Mouse (Mus musculus): ENCODE measurements around the gene Wnt10a. TPM values are rescaled to one million over a fixed set of nuclear protein-coding genes. Genes with fewer than 3 reads are reported as not detected.

The Wnt10a gene
- polyA plus RNA-seq, 1 experiment from 2014 or later: 0.91 TPM

DNA sequence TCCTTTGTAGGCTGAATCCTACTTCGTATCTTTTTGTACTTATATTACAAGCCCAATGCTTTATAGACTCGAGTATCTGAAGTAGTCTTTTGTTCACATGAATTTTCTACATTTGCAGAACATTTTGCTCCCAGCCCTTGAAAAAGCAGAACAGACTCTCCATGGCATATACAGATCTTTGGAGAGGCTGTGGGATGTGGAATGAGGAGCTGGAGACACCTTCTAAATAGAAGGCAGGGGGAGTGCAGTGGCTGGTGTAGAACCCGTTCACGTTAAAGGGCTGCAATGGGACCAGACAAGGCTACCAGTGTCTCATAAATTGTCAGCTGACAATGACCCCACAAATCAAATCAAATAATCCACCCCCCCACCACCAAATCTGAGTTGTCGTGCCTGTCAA lies 57.6 kb downstream of the Wnt10a start:
- ATAC-seq (ENCODE audit: low FRiP score, low TSS enrichment): no peak
- H3K9me3 ChIP-seq (ENCODE audit: control insufficient read depth, low read length): no peaks in the 10 kb centered on the region
- no peak overlapping the region for H3K27ac ChIP-seq (ENCODE audit: low read depth, low read length)
- WGBS: 46% methylated on average over 5 of the region's 5 CpGs
- H3K9ac ChIP-seq (ENCODE audit: low read depth, low read length): no peak overlapping the region
- H3K36me3 ChIP-seq (ENCODE audit: control insufficient read depth, insufficient read depth, low read length): no peaks in the 10 kb centered on the region
- H3K27me3 ChIP-seq (ENCODE audit: control insufficient read depth, insufficient read depth, low read length): peaks cover 42% of the 10 kb centered on the region
- no peak overlapping the region for H3K4me3 ChIP-seq (ENCODE audit: low read length)
- H3K4me1 ChIP-seq (ENCODE audit: control insufficient read depth, insufficient read depth, low read length): no peaks in the 10 kb centered on the region
- no peak overlapping the region for H3K4me2 ChIP-seq (replicated peaks; ENCODE audit: low read depth, low read length)

DNA sequence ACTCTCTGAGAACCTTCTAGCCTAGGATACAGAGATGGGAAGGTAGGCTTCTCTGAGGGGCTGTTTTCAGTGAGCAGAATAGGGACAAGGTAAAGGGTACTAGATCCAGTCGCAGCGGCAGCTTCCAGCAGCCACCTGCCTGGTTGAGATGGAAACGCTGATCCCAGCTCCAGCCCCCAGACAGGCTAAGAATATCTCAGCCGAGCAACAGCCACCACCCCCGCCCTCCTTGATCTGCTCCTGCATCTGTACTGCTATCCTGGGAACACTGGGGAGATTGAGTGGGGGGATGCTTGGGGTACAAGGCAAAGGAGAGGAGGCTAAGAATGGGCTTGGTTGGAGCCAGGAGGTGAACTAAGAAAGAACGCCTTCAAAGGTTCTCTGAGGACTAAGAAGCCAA lies 58.9 kb downstream of the Wnt10a start:
- ATAC-seq (ENCODE audit: low FRiP score, low TSS enrichment): no peak

DNA sequence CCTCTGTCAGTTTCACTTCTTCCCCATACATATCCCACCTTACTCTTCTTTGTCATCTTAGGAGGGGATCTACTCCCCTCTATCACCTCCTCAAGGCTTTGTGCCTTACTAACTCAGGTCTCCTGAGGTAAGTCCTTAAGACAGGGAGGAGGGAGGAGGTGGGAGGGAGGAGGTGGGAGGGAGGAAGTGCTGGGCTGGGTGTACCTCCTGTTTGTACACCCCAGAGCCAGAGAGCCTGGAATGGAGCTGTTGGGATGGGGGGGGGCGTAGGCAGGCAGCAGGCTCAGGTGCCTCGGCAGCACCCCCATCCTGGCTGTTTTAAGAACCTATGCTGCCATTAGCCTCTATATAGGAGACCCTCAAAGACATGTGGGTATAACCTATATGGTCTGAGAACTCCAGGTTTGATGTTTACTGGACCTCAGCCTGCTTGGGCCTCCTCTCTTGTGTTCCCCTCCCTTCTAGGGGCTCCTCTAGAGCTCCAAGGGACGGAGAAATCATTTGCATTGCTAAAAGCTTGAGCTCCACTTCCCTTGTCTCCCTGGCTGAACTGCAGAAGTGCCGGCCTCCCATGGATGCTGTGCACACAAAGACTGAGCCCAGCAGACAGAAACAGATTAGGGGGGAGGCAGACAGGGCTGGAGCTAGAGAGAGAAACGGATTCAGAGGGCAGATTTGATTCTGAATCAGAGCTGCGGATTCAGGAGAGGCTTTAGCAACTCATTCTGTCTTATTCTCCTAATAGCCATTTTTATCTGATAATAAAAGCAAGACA lies 59.9 kb downstream of the Wnt10a start:
- H3K4me1 ChIP-seq (ENCODE audit: control insufficient read depth, insufficient read depth, low read length): peaks cover 9% of the 10 kb centered on the region
- H3K9ac ChIP-seq (ENCODE audit: low read depth, low read length): no peak overlapping the region
- no peak for ATAC-seq (ENCODE audit: low FRiP score, low TSS enrichment)
- H3K4me2 ChIP-seq (replicated peaks; ENCODE audit: low read depth, low read length): no peak overlapping the region
- H3K9me3 ChIP-seq (ENCODE audit: control insufficient read depth, low read length): no peaks in the 10 kb centered on the region
- H3K36me3 ChIP-seq (ENCODE audit: control insufficient read depth, insufficient read depth, low read length): no peaks in the 10 kb centered on the region
- no peak overlapping the region for H3K4me3 ChIP-seq (ENCODE audit: low read length)
- H3K27me3 ChIP-seq (ENCODE audit: control insufficient read depth, insufficient read depth, low read length): peaks cover 62% of the 10 kb centered on the region
- WGBS: 24% methylated on average over 6 of the region's 6 CpGs
- H3K27ac ChIP-seq (ENCODE audit: low read depth, low read length): no peak overlapping the region

More for the DNA sequence above, 58.9 kb downstream of the Wnt10a start:
- Histone ChIP-seq H3K9ac (ENCODE audit: low read depth, low read length) (no peak overlapping the region), H3K9me3 (ENCODE audit: control insufficient read depth, low read length) (no peaks in the 10 kb centered on the region), H3K4me2 (replicated peaks; ENCODE audit: low read depth, low read length) (no peak overlapping the region), H3K4me1 (ENCODE audit: control insufficient read depth, insufficient read depth, low read length) (no peaks in the 10 kb centered on the region; the same call in 1 of the 2 replicates), H3K36me3 (ENCODE audit: control insufficient read depth, insufficient read depth, low read length) (no peaks in the 10 kb centered on the region), H3K27me3 (ENCODE audit: control insufficient read depth, insufficient read depth, low read length) (peaks cover 53% of the 10 kb centered on the region), H3K27ac (ENCODE audit: low read depth, low read length) (no peak overlapping the region), H3K4me3 (ENCODE audit: low read length) (no peak overlapping the region)
- 36% methylated on average over 6 of the region's 6 CpGs for WGBS

Other genes starting within 250 kb of the Wnt10a start
- gene Plcd4, start 248.6 kb upstream of the Wnt10a start, polyA plus RNA-seq (2014; fragmentation: Nextera tagmentation; extraction: Ambion mirVana): 1.0 and 1.2 TPM in 2 replicates
- gene Usp37, start 247.2 kb upstream of the Wnt10a start, polyA plus RNA-seq (2014; fragmentation: Nextera tagmentation; extraction: Ambion mirVana): 31.9 and 43.9 TPM in 2 replicates
- 5.8 and 10.5 TPM in 2 replicates for gene Zfp142, start 203.3 kb upstream of the Wnt10a start, polyA plus RNA-seq (2014; fragmentation: Nextera tagmentation; extraction: Ambion mirVana)
- 14.4 and 18.9 TPM in 2 replicates for gene Bcs1l, start 203.2 kb upstream of the Wnt10a start, polyA plus RNA-seq (2014; fragmentation: Nextera tagmentation; extraction: Ambion mirVana)
- 8.1 and 28.3 TPM in 2 replicates for gene Rnf25, start 190.1 kb upstream of the Wnt10a start, polyA plus RNA-seq (2014; fragmentation: Nextera tagmentation; extraction: Ambion mirVana)
- 6.2 and 7.5 TPM in 2 replicates for gene Stk36, start 190.1 kb upstream of the Wnt10a start, polyA plus RNA-seq (2014; fragmentation: Nextera tagmentation; extraction: Ambion mirVana)
- gene Ttll4, start 129.8 kb upstream of the Wnt10a start, polyA plus RNA-seq (2014; fragmentation: Nextera tagmentation; extraction: Ambion mirVana): 13.4 and 26.1 TPM in 2 replicates
- 6.3 and 8.1 TPM in 2 replicates for gene Cyp27a1, start 77.9 kb upstream of the Wnt10a start, polyA plus RNA-seq (2014; fragmentation: Nextera tagmentation; extraction: Ambion mirVana)
- 0.13 and 0.15 TPM in 2 replicates for gene Prkag3, start 42.3 kb upstream of the Wnt10a start, polyA plus RNA-seq (2014; fragmentation: Nextera tagmentation; extraction: Ambion mirVana)
- gene Wnt6, start 19.6 kb upstream of the Wnt10a start, polyA plus RNA-seq (2014; fragmentation: Nextera tagmentation; extraction: Ambion mirVana): 3.1 and 3.4 TPM in 2 replicates
- gene Cdk5r2, start 63.4 kb downstream of the Wnt10a start, polyA plus RNA-seq (2014; fragmentation: Nextera tagmentation; extraction: Ambion mirVana): 0.07 TPM in 1 of 2 replicates, not detected in the other
- 0.47 and 2.1 TPM in 2 replicates for gene Fev, start 93.9 kb downstream of the Wnt10a start, polyA plus RNA-seq (2014; fragmentation: Nextera tagmentation; extraction: Ambion mirVana)
- gene Cryba2, start 101.6 kb downstream of the Wnt10a start, polyA plus RNA-seq (2014; fragmentation: Nextera tagmentation; extraction: Ambion mirVana): not detected in 2 replicates
- gene Cfap65, start 144.1 kb downstream of the Wnt10a start, polyA plus RNA-seq (2014; fragmentation: Nextera tagmentation; extraction: Ambion mirVana): not detected in 2 replicates
- 0.43 and 0.84 TPM in 2 replicates for gene Ihh, start 160.2 kb downstream of the Wnt10a start, polyA plus RNA-seq (2014; fragmentation: Nextera tagmentation; extraction: Ambion mirVana)